Mouse (Mus musculus): ENCODE results near the gene Il15. TPM values are rescaled to one million over a fixed set of nuclear protein-coding genes. Genes with fewer than 3 reads are reported as not detected.

Gene Il15
- polyA plus RNA-seq, 2 experiments: 2.9 to 6.1 TPM

DNA sequence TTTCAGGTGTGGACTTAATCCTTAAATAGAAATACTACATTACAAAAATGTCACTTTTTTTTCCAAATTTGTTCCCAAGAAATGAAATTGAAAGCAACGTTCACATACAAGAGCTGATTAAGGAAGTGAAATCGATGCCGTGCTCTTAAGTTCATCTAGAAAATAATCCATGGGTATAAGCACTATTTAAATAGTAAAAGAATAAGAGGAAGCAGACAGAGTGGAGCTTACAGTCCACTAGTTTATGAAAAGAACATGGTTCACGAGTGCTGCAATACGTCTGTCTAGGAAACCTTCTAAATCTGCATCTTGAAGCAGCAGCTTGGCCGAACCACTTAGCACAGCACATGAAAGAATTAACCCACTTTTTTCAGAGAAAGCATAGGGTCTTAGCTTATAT, 32.4 kb downstream of the Il15 start:
- ATAC-seq (ENCODE audit: low FRiP score, low read depth): no peak

DNA sequence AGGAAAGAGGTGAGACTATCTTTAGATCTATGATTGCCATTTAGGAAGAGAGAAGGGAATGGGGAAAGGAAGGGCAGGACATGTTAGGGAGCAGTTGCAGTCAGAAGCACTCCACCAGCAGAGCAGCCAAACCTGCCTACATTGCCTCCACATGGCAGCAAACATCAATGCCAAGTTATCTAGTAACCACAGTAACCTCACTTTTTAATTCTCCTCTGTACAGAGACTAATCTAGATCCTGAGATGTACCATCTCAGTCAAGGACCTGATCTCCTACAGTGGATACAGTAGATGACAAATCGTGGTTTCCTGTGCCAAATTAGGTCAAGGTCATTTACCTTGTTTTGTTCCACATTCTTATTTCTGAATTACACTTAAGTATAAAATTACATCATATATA, 42.0 kb downstream of the Il15 start:
- TF ChIP-seq POLR2A (IDR thresholded peaks at IDR 0.05; ENCODE audit: borderline replicate concordance, extremely low read depth, insufficient read depth, insufficient read length): no peak
- Histone ChIP-seq H3K4me3 (replicated peaks; ENCODE audit: low read length) (no peak overlapping the region), H3K27ac (replicated peaks; ENCODE audit: low read depth, low read length) (no peak overlapping the region), H3K27me3 (ENCODE audit: control insufficient read depth, insufficient read depth, low read length) (no peaks in the 10 kb centered on the region), H3K4me1 (ENCODE audit: control insufficient read depth, insufficient read depth, low read length) (no peaks in the 10 kb centered on the region), H3K36me3 (ENCODE audit: control insufficient read depth, insufficient read depth, low read length) (no peaks in the 10 kb centered on the region), H3K4me2 (replicated peaks; ENCODE audit: low read depth, low read length, severe bottlenecking) (no peak overlapping the region), H3K9ac (ENCODE audit: low read depth, low read length, severe bottlenecking) (no peak overlapping the region), H3K9me3 (ENCODE audit: control insufficient read depth, low read length) (no peaks in the 10 kb centered on the region)
- WGBS: 92% methylated on average over 1 of the region's 1 CpGs
- DNase-seq (ENCODE audit: low spot score) (no peak), ATAC-seq (ENCODE audit: low FRiP score, low read depth) (no peak)

More for the DNA sequence above, 32.4 kb downstream of the Il15 start:
- Histone ChIP-seq H3K4me1 (ENCODE audit: control insufficient read depth, insufficient read depth, low read length) (no peaks in the 10 kb centered on the region), H3K9me3 (ENCODE audit: control insufficient read depth, low read length) (no peaks in the 10 kb centered on the region), H3K27ac (replicated peaks; ENCODE audit: low read depth, low read length) (no peak overlapping the region), H3K4me2 (replicated peaks; ENCODE audit: low read depth, low read length, severe bottlenecking) (no peak overlapping the region), H3K36me3 (ENCODE audit: control insufficient read depth, insufficient read depth, low read length) (no peaks in the 10 kb centered on the region), H3K27me3 (ENCODE audit: control insufficient read depth, insufficient read depth, low read length) (no peaks in the 10 kb centered on the region), H3K4me3 (replicated peaks; ENCODE audit: low read length) (no peak overlapping the region), H3K9ac (ENCODE audit: low read depth, low read length, severe bottlenecking) (no peak overlapping the region)
- DNase-seq (ENCODE audit: low spot score): no peak
- WGBS: 79% methylated on average over 6 of the region's 6 CpGs
- no peak for TF ChIP-seq POLR2A (IDR thresholded peaks at IDR 0.05; ENCODE audit: borderline replicate concordance, extremely low read depth, insufficient read depth, insufficient read length)

DNA sequence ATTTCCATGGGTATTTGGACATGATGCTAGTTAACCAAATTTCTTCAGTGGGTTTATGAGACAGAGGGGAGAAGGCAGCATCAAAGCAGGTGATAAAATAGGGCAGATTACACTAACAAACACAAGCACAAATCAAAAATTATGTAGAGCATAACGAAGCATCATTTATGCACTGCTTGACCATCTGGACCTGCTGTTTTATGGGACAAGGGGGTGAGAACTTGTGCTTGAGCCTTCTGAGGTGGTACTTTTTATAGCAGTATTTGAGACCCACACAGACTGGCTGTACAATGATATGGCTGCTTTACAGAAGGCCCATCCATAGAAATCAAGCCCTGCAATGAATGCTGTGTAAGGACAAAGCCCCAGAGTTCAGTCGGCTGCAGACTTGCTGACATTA, 46.9 kb downstream of the Il15 start:
- DNase-seq (ENCODE audit: low spot score): no peak
- no peaks in the 10 kb centered on the region for H3K36me3 ChIP-seq (ENCODE audit: control insufficient read depth, insufficient read depth, low read length)
- no peak overlapping the region for H3K27ac ChIP-seq (replicated peaks; ENCODE audit: low read depth, low read length)
- TF ChIP-seq POLR2A (IDR thresholded peaks at IDR 0.05; ENCODE audit: borderline replicate concordance, extremely low read depth, insufficient read depth, insufficient read length): no peak
- H3K4me3 ChIP-seq (replicated peaks; ENCODE audit: low read length): no peak overlapping the region
- H3K4me2 ChIP-seq (replicated peaks; ENCODE audit: low read depth, low read length, severe bottlenecking): no peak overlapping the region
- H3K9me3 ChIP-seq (ENCODE audit: control insufficient read depth, low read length): no peaks in the 10 kb centered on the region
- H3K4me1 ChIP-seq (ENCODE audit: control insufficient read depth, insufficient read depth, low read length): 0 out of 2 replicates have a peak, but pooled peaks cover 4% of the 10 kb centered on the region
- ATAC-seq (ENCODE audit: low FRiP score, low read depth): no peak
- no peak overlapping the region for H3K9ac ChIP-seq (ENCODE audit: low read depth, low read length, severe bottlenecking)
- no peaks in the 10 kb centered on the region for H3K27me3 ChIP-seq (ENCODE audit: control insufficient read depth, insufficient read depth, low read length)
- WGBS: 39% methylated on average over 2 of the region's 2 CpGs

DNA sequence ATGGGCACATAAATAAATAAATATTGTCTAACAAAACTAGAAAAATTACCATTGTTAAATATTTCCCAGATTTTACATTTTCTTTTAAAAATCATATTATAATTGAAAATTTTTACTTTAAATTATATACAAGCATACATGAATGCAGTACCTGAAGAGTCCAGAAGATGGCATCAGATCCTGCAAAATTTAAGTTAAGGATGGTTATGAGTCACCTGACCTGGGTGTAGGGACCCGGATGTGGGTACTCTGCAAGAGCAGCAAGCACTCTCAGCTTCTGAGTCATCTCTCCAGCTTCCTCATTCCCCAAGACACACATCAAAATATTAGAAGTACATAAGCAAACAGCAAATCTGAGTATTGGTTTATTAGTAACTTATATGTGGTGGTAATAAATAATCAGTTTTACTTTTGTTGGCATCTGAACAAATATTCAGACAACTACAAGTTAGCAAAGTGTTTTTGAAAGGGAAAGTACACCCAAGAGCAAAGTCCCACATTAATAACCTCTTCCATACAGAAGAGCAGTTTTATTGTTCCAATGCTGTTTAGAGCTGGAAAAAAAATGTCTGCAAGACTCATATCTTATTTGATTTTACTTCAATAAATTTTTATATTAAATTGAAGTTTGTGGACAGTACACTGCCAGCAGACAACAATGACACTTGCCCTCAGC, 51.6 kb downstream of the Il15 start:
- Histone ChIP-seq H3K4me1 (ENCODE audit: control insufficient read depth, insufficient read depth, low read length) (0 out of 2 replicates have a peak, but pooled peaks cover 4% of the 10 kb centered on the region), H3K4me2 (replicated peaks; ENCODE audit: low read depth, low read length, severe bottlenecking) (no peak overlapping the region), H3K9ac (ENCODE audit: low read depth, low read length, severe bottlenecking) (no peak overlapping the region), H3K27me3 (ENCODE audit: control insufficient read depth, insufficient read depth, low read length) (no peaks in the 10 kb centered on the region), H3K9me3 (ENCODE audit: control insufficient read depth, low read length) (no peaks in the 10 kb centered on the region), H3K4me3 (replicated peaks; ENCODE audit: low read length) (no peak overlapping the region), H3K36me3 (ENCODE audit: control insufficient read depth, insufficient read depth, low read length) (no peaks in the 10 kb centered on the region), H3K27ac (replicated peaks; ENCODE audit: low read depth, low read length) (no peak overlapping the region)
- no peak for ATAC-seq (ENCODE audit: low FRiP score, low read depth)
- no peak for DNase-seq (ENCODE audit: low spot score)
- TF ChIP-seq POLR2A (IDR thresholded peaks at IDR 0.05; ENCODE audit: borderline replicate concordance, extremely low read depth, insufficient read depth, insufficient read length): no peak
- WGBS: 56% methylated on average over 1 of the region's 1 CpGs

- Histone ChIP-seq H3K4me1 (ENCODE audit: control insufficient read depth, insufficient read depth, low read length) (0 out of 2 replicates have a peak, but pooled peaks cover 4% of the 10 kb centered on the region), H3K36me3 (ENCODE audit: control insufficient read depth, insufficient read depth, low read length) (no peaks in the 10 kb centered on the region), H3K4me3 (replicated peaks; ENCODE audit: low read length) (no peak overlapping the region), H3K27ac (replicated peaks; ENCODE audit: low read depth, low read length) (no peak overlapping the region), H3K4me2 (replicated peaks; ENCODE audit: low read depth, low read length, severe bottlenecking) (no peak overlapping the region), H3K27me3 (ENCODE audit: control insufficient read depth, insufficient read depth, low read length) (no peaks in the 10 kb centered on the region), H3K9ac (ENCODE audit: low read depth, low read length, severe bottlenecking) (no peak overlapping the region), H3K9me3 (ENCODE audit: control insufficient read depth, low read length) (no peaks in the 10 kb centered on the region)
- DNase-seq (ENCODE audit: low spot score) (no peak), ATAC-seq (ENCODE audit: low FRiP score, low read depth) (no peak)
- 26% methylated on average over 2 of the region's 2 CpGs for WGBS
- TF ChIP-seq POLR2A (IDR thresholded peaks at IDR 0.05; ENCODE audit: borderline replicate concordance, extremely low read depth, insufficient read depth, insufficient read length): no peak
Observed at GRCm38 (mm10) chr8:82349299-82349698, 53.7 kb downstream of the Il15 start.
